Mouse (Mus musculus): Measurements from ENCODE around the gene Tdpoz2.
"Not testable (repeated sequence)": the region's sequence is repeated elsewhere in the genome, so short reads cannot be mapped to it uniquely, and the experiment has no call there.

GRCm38 (mm10) chr3:93692970-93693369, 40.5 kb upstream of the Tdpoz2 start, which contains the start of gene Gm37596:
- not testable (repeated sequence) for TF ChIP-seq POLR2A (IDR thresholded peaks at IDR 0.05; ENCODE audit: borderline replicate concordance, insufficient read depth, low read length); CTCF (IDR thresholded peaks at IDR 0.05; ENCODE audit: borderline replicate concordance, insufficient read depth, low read depth, low read length)

All from cerebellum, adult 2 months (tissue).